Comparison of ENCODE assay signal across 8 mouse cellular contexts in genomic region chr5:115271931-115272811, GRCm38 (mm10). TPM values are rescaled to one million over a fixed set of nuclear protein-coding genes. Genes with fewer than 3 reads are reported as not detected.
DNase-seq lines count a peak whose midpoint lies in the region; ATAC-seq and TF ChIP-seq lines count a peak whose summit lies in the region.

No protein-coding gene starts in this region.

- WGBS in embryonic facial prominence, embryonic 11.5 days: under 1% methylated on average over 66 of the region's 77 CpGs
- under 1% methylated on average over 74 of the region's 77 CpGs for WGBS in heart, embryonic 11.5 days (ENCODE audit: insufficient replicate concordance)
- under 1% methylated on average over 74 of the region's 77 CpGs for WGBS in kidney, postnatal 0 days

- no peaks in the 10 kb centered on the region for H3K9me3 ChIP-seq in embryonic facial prominence, embryonic 11.5 days (replicated peaks; ENCODE audit: control insufficient read depth, low read length)
- no peaks in the 10 kb centered on the region for H3K9me3 ChIP-seq in heart, embryonic 11.5 days (replicated peaks; ENCODE audit: control insufficient read depth, low read length)
- no peaks in the 10 kb centered on the region for H3K9me3 ChIP-seq in kidney, postnatal 0 days (replicated peaks; ENCODE audit: low read length)

- in situ Hi-C loops in Patski (cut with MboI; ENCODE audit: low pct_unique_long_range_greater_than_20kb): no loop called here

- peak; percentile 20 for ATAC-seq in Patski
- ATAC-seq in embryonic facial prominence, embryonic 11.5 days (replicated peaks; ENCODE audit: insufficient number of reproducible peaks, low FRiP score, low TSS enrichment, low read depth): no peak; the same call in 1 of the 2 replicates
- peak; percentile 40 for ATAC-seq in heart, embryonic 11.5 days (replicated peaks; ENCODE audit: insufficient number of reproducible peaks, low FRiP score, low TSS enrichment)
- peak; percentile 15 for ATAC-seq in kidney, postnatal 0 days (replicated peaks; ENCODE audit: low FRiP score, low read depth)

- peak; percentile 51 for DNase-seq in CD4-positive helper T cell, adult 2 months (ENCODE audit: low read depth, low spot score)
- no peak for DNase-seq in Patski (ENCODE audit: low read depth, low spot score)
- peak; percentile 47 for DNase-seq in embryonic facial prominence, embryonic 11.5 days (ENCODE audit: low spot score)
- peak; percentile 62 for DNase-seq in kidney, postnatal 0 days (ENCODE audit: low spot score)
- DNase-seq in lung, postnatal 14 days: peak; percentile 43
- peak; percentile 19 for DNase-seq in ovary, adult 18-20 months (ENCODE audit: low spot score)
- DNase-seq in thymus, postnatal 36 days: peak; percentile 55 to 65

- peak overlapping the region; percentile 90 for H3K4me3 ChIP-seq in embryonic facial prominence, embryonic 11.5 days (ENCODE audit: low read depth, low read length)
- H3K4me3 ChIP-seq in heart, embryonic 11.5 days (ENCODE audit: low read depth, low read length): peak overlapping the region; percentile 100
- H3K4me3 ChIP-seq in kidney, postnatal 0 days (replicated peaks; ENCODE audit: low read depth, low read length): peak overlapping the region; percentile 99

- H3K27ac ChIP-seq in embryonic facial prominence, embryonic 11.5 days (replicated peaks; ENCODE audit: low read depth, low read length): peak overlapping the region; percentile 30
- peak overlapping the region; percentile 83 for H3K27ac ChIP-seq in heart, embryonic 11.5 days (ENCODE audit: low read depth, low read length)
- H3K27ac ChIP-seq in kidney, postnatal 0 days: peak overlapping the region; percentile 87

- no peaks in the 10 kb centered on the region; the same call in 1 of the 2 replicates for H3K36me3 ChIP-seq in embryonic facial prominence, embryonic 11.5 days (replicated peaks; ENCODE audit: control insufficient read depth, insufficient read depth, low read depth, low read length)
- H3K36me3 ChIP-seq in heart, embryonic 11.5 days (ENCODE audit: control insufficient read depth, insufficient read depth, low read length): no peaks in the 10 kb centered on the region
- no peaks in the 10 kb centered on the region for H3K36me3 ChIP-seq in kidney, postnatal 0 days (ENCODE audit: insufficient read depth, low read length)

- H3K27me3 ChIP-seq in Patski: no peaks in the 10 kb centered on the region
- H3K27me3 ChIP-seq in embryonic facial prominence, embryonic 11.5 days (ENCODE audit: control insufficient read depth, insufficient read depth, low read length): no peaks in the 10 kb centered on the region
- no peaks in the 10 kb centered on the region for H3K27me3 ChIP-seq in heart, embryonic 11.5 days (ENCODE audit: control insufficient read depth, insufficient read depth, low read length)
- no peaks in the 10 kb centered on the region for H3K27me3 ChIP-seq in kidney, postnatal 0 days (ENCODE audit: insufficient read depth, low read length)

- CTCF ChIA-PET in Patski (lab: Charles Lee): interaction anchor here (1.5 kb wide), 1 partner anchor 23 kb away, joined by 4 read pairs; no protein-coding TSS in a partner anchor

- POLR2A ChIA-PET in Patski (lab: Charles Lee): interaction anchor here (0.5 to 1.6 kb wide), 6 partner anchors 11 to 293 kb away, joined by 3 to 5 read pairs (median 4); partner anchors contain the start of genes Dynll1, Gatc and Triap1

- H3K4me1 ChIP-seq in embryonic facial prominence, embryonic 11.5 days (ENCODE audit: control insufficient read depth, insufficient read depth, low read length): peaks cover 3% of the 10 kb centered on the region; the same call in 1 of the 2 replicates
- peaks cover 39% of the 10 kb centered on the region for H3K4me1 ChIP-seq in heart, embryonic 11.5 days (ENCODE audit: control insufficient read depth, insufficient read depth, low read length)
- peaks cover 15% of the 10 kb centered on the region for H3K4me1 ChIP-seq in kidney, postnatal 0 days (replicated peaks; ENCODE audit: insufficient read depth, low read length)

- TF ChIP-seq CTCF in Patski (IDR thresholded peaks at IDR 0.05): no peak
- no peak for TF ChIP-seq CTCF in kidney, postnatal 0 days (IDR thresholded peaks at IDR 0.05; ENCODE audit: low read depth)

- peak overlapping the region; percentile 79 for H3K4me2 ChIP-seq in embryonic facial prominence, embryonic 11.5 days (ENCODE audit: low read depth, low read length)
- H3K4me2 ChIP-seq in heart, embryonic 11.5 days: peak overlapping the region; percentile 88
- peak overlapping the region; percentile 80 for H3K4me2 ChIP-seq in kidney, postnatal 0 days (ENCODE audit: low read length)

- peak overlapping the region; percentile 96 for H3K9ac ChIP-seq in embryonic facial prominence, embryonic 11.5 days (replicated peaks; ENCODE audit: low read length)
- peak overlapping the region; percentile 98 for H3K9ac ChIP-seq in heart, embryonic 11.5 days (ENCODE audit: low read depth, low read length)
- H3K9ac ChIP-seq in kidney, postnatal 0 days (ENCODE audit: low read depth, low read length): peak overlapping the region; percentile 99

RNA-seq across cellular contexts. Expression of gene Rnf10, which starts 0.5 kb away (rescaled TPM):
- 286 TPM for polyA plus RNA-seq in Patski (2021)
- 75.0 and 80.1 TPM in 2 replicates for polyA plus RNA-seq in embryonic facial prominence, embryonic 11.5 days (2014; fragmentation: Nextera tagmentation; extraction: Ambion mirVana)
- 58.0 and 77.3 TPM in 2 replicates for polyA plus RNA-seq in heart, embryonic 11.5 days (2014; fragmentation: Nextera tagmentation; extraction: Ambion mirVana)
- 120 and 124 TPM in 2 replicates for polyA plus RNA-seq in kidney, postnatal 0 days (2015; fragmentation: Nextera tagmentation; extraction: Ambion mirVana)

RNA-seq across cellular contexts. Expression of gene Coq5, which starts 7.3 kb away (rescaled TPM):
- 49.9 TPM for polyA plus RNA-seq in Patski (2021)
- polyA plus RNA-seq in embryonic facial prominence, embryonic 11.5 days (2014; fragmentation: Nextera tagmentation; extraction: Ambion mirVana): 51.7 and 52.2 TPM in 2 replicates
- polyA plus RNA-seq in heart, embryonic 11.5 days (2014; fragmentation: Nextera tagmentation; extraction: Ambion mirVana): 79.6 and 81.8 TPM in 2 replicates
- 44.7 and 46.6 TPM in 2 replicates for polyA plus RNA-seq in kidney, postnatal 0 days (2015; fragmentation: Nextera tagmentation; extraction: Ambion mirVana)

RNA-seq across cellular contexts. Expression of gene Dynll1, which starts 28.6 kb away (rescaled TPM):
- 704 TPM for polyA plus RNA-seq in Patski (2021)
- 1,836 and 1,851 TPM in 2 replicates for polyA plus RNA-seq in embryonic facial prominence, embryonic 11.5 days (2014; fragmentation: Nextera tagmentation; extraction: Ambion mirVana)
- 1,523 and 1,540 TPM in 2 replicates for polyA plus RNA-seq in heart, embryonic 11.5 days (2014; fragmentation: Nextera tagmentation; extraction: Ambion mirVana)
- 1,395 and 1,475 TPM in 2 replicates for polyA plus RNA-seq in kidney, postnatal 0 days (2015; fragmentation: Nextera tagmentation; extraction: Ambion mirVana)

RNA-seq across cellular contexts. Expression of gene Pop5, which starts 36.5 kb away (rescaled TPM):
- 123 TPM for polyA plus RNA-seq in Patski (2021)
- polyA plus RNA-seq in embryonic facial prominence, embryonic 11.5 days (2014; fragmentation: Nextera tagmentation; extraction: Ambion mirVana): 101 and 108 TPM in 2 replicates
- 86.9 and 90.6 TPM in 2 replicates for polyA plus RNA-seq in heart, embryonic 11.5 days (2014; fragmentation: Nextera tagmentation; extraction: Ambion mirVana)
- 160 and 161 TPM in 2 replicates for polyA plus RNA-seq in kidney, postnatal 0 days (2015; fragmentation: Nextera tagmentation; extraction: Ambion mirVana)

RNA-seq across cellular contexts. Expression of gene Srsf9, which starts 54.8 kb away (rescaled TPM):
- 137 TPM for polyA plus RNA-seq in Patski (2021)
- 376 and 390 TPM in 2 replicates for polyA plus RNA-seq in embryonic facial prominence, embryonic 11.5 days (2014; fragmentation: Nextera tagmentation; extraction: Ambion mirVana)
- polyA plus RNA-seq in heart, embryonic 11.5 days (2014; fragmentation: Nextera tagmentation; extraction: Ambion mirVana): 140 and 149 TPM in 2 replicates
- 234 and 251 TPM in 2 replicates for polyA plus RNA-seq in kidney, postnatal 0 days (2015; fragmentation: Nextera tagmentation; extraction: Ambion mirVana)

Comparison
In these comparisons a context has a peak if more than half of its experiments do, and no peak if none do; other contexts are left out.
1. H3K27ac ChIP-seq: peak in every context shown above with its lines; median percentile 87 in kidney, postnatal 0 days; 83 in heart, embryonic 11.5 days; 30 in embryonic facial prominence, embryonic 11.5 days.